Mouse (Mus musculus) layer of hippocampus, adult 2 months (tissue): ENCODE data around the gene Wnt6. TPM values are rescaled to one million over a fixed set of nuclear protein-coding genes. Genes with fewer than 3 reads are reported as not detected.

Experiments used
- DNase-seq, 2 experiments: peaks; one replicate each; pipeline ENCODE4 v3.0.0; 2022; ENCODE audit warnings: low spot score in 2 of 2
- H3K27ac ChIP-seq: fragments of 200-600 bp; 2 replicates; pipeline ENCODE4 v1.8.1; 2022
- H3K4me3 ChIP-seq: fragments of 200-600 bp; 2 replicates; pipeline ENCODE4 v1.8.1; 2022; ENCODE audit warnings: mild to moderate bottlenecking
- CTCF ChIP-seq: fragments of 200-600 bp; conservative IDR thresholded peaks from 2 replicates; pipeline ENCODE4 v1.8.1; 2022; ENCODE audit warnings: antibody characterized with exemption, mild to moderate bottlenecking, moderate library complexity
- total RNA-seq, 2 experiments: library from RNA; stranded (reverse); gene quantifications; 2 replicates each; pipeline ENCODE4 v1.2.3; 2021

Wnt6 gene
- total RNA-seq, 2 experiments from 2014 or later: 0.79 to 1.1 TPM

GRCm38 (mm10) chr1:74784041-74784759, 12.5 kb downstream of the Wnt6 start:
- TF ChIP-seq CTCF: peak; percentile 80
- Histone ChIP-seq H3K4me3 (peak overlapping the region; percentile 50), H3K27ac (no peak overlapping the region)
- DNase-seq: no peak

GRCm38 (mm10) chr1:74787846-74788245, 16.2 kb downstream of the Wnt6 start:
- peak; percentile 84 for TF ChIP-seq CTCF
- Histone ChIP-seq H3K27ac (no peak overlapping the region), H3K4me3 (no peak overlapping the region)
- peak; percentile 81 to 88 for DNase-seq

DNA sequence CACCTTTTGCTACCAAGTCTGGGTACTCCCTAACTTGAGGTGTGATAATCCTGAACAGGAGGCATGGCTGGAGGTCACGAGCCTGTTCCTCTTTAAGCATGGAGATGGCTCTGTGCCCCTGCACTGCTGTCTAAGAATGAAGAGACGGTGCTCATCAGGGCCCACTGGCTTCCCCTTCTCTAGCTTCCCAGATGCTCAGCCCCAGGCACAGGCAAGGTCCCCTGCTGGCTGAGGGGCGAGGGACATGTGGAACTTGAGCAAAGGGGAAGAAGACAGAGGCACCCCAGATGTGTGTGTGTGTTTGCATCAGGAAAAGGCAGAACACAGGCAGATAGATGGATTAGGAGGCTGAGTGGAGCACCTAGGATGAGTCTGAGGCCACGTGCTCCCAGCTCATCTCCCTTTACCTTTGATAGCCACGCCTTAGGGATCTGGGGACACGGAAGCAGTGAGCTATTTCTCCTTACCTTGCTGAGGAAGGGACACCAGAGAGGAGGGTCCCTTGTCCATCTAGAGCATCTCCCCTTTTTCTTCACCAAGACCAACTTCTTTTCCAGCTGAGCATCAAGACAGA, 17.0 kb downstream of the Wnt6 start:
- TF ChIP-seq CTCF: no peak
- H3K27ac ChIP-seq: no peak overlapping the region
- no peak for DNase-seq
- no peak overlapping the region for H3K4me3 ChIP-seq

GRCm38 (mm10) chr1:74790095-74790494, 18.4 kb downstream of the Wnt6 start:
- H3K27ac ChIP-seq: no peak overlapping the region
- no peak for TF ChIP-seq CTCF
- DNase-seq: no peak
- H3K4me3 ChIP-seq: no peak overlapping the region

- DNase-seq: no peak
- no peak within 1 kb of the TSS for H3K27ac ChIP-seq
- no peak for TF ChIP-seq CTCF
- H3K4me3 ChIP-seq: peak within 1 kb of the TSS; percentile 38
Observed at GRCm38 (mm10) chr1:74791249-74791648, 19.6 kb downstream of the Wnt6 start, which contains the start of gene Wnt10a. Gene Wnt10a, plus strand, starts transcription at chr1:74791516.

DNA sequence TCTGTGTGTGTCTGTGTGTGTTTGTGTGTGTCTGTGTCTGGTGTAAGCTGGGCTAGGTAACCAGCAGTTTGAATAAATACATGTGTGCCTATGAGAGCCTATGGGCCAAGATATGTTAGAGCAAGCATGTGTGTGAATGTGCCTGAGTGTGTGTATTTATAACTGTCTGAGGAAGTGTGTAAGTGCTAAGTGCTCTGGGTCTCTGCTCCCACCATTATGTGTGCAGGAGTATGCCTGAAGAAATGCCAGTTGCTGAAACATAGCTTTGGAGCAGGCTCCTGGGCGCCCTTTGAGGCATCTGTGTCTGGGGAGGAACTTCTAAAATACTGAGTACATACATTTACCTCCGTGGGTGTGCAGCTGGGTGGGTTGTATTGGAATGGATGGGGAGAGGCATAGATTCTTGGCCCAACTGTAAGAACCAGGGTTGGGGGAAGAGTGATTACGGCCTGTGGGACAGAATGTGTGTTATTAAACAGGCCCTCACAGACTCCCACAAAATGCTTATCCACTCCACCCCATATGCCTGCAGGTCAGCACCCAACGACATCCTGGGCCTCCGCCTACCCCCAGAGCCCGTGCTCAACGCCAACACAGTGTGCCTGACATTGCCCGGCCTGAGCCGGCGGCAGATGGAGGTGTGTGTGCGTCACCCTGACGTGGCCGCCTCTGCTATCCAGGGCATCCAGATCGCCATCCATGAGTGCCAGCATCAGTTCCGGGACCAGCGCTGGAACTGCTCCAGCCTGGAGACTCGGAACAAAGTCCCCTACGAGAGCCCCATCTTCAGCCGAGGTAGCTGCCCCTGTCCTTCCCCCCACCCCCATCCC, 21.4 kb downstream of the Wnt6 start:
- no peak overlapping the region for H3K4me3 ChIP-seq
- DNase-seq: no peak
- TF ChIP-seq CTCF: no peak
- H3K27ac ChIP-seq: no peak overlapping the region

DNA sequence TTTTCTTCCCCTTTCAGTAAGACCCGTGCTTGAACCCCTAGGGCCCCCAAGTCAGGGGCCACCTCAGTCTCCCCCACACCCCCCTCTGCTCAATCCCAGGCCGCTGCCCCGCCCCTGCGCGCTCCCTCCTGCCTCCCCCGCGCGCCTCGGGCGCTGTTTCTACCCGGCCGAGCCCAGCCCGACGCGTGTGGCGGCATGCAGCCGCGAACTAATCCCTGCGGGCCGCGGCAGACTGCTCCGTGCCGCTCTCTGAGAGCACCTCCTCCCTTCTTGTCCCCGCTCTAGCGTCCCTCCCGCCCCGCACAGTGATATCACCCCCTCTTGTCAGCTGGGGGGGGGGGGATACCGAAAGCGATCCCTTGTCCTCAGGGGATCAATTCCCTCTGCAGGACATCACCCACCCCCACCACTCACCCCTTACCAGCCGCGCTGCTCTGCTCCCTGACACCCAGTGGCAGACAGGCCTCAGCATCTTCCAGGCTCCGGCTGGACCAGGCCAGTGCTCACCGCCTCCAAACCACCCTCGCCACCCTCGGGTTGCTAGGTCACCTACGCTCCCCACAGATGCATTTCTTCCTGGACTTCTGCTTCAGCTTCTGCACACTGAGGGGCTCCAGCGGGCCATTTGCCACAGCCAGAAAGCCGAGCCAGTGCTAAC, 22.9 kb downstream of the Wnt6 start:
- H3K4me3 ChIP-seq: peak overlapping the region; percentile 22; the same call in 1 of the 2 replicates
- no peak for TF ChIP-seq CTCF
- no peak for DNase-seq
- no peak overlapping the region for H3K27ac ChIP-seq

GRCm38 (mm10) chr1:74795145-74795529, 23.4 kb downstream of the Wnt6 start:
- Histone ChIP-seq H3K27ac (no peak overlapping the region), H3K4me3 (no peak overlapping the region)
- DNase-seq: no peak
- TF ChIP-seq CTCF: no peak

DNA sequence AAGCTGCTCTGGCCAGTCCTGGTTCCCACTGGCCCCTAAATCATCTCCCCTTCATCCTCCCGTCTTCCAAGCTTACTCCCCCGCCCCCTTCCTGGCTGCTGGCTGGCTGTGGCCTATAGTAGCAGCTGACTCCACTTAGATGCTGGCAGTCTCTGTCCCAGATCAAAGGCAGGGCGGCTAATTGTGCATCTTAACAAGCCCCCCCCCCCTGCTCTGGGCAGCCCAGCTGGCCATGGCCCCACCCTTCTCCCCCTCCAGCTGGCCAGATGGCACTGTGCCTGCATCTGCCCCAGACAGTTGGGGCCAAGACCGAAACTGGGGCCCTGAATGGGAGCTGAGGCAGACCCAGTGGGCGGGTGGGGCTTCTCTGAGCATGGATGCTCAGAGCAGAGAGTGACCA, 25.8 kb downstream of the Wnt6 start:
- no peak for TF ChIP-seq CTCF
- no peak overlapping the region for H3K27ac ChIP-seq
- no peak overlapping the region for H3K4me3 ChIP-seq
- no peak for DNase-seq

DNA sequence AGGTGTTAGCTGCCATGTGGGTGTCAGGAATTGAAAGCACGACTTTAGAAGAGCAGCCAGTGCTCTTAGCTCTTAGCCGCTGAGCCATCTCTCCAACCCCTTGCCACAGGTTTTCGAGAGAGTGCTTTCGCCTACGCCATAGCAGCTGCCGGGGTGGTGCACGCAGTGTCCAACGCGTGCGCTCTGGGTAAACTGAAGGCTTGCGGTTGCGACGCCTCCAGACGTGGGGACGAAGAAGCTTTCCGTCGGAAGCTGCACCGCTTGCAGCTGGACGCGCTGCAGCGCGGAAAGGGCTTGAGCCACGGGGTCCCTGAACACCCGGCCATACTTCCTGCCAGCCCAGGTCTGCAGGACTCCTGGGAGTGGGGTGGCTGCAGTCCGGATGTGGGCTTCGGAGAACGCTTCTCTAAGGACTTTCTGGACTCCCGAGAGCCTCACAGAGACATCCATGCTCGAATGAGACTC, 28.8 kb downstream of the Wnt6 start:
- H3K4me3 ChIP-seq: peak overlapping the region; percentile 45
- DNase-seq: no peak
- H3K27ac ChIP-seq: peak overlapping the region; percentile 36; the same call in 1 of the 2 replicates

DNA sequence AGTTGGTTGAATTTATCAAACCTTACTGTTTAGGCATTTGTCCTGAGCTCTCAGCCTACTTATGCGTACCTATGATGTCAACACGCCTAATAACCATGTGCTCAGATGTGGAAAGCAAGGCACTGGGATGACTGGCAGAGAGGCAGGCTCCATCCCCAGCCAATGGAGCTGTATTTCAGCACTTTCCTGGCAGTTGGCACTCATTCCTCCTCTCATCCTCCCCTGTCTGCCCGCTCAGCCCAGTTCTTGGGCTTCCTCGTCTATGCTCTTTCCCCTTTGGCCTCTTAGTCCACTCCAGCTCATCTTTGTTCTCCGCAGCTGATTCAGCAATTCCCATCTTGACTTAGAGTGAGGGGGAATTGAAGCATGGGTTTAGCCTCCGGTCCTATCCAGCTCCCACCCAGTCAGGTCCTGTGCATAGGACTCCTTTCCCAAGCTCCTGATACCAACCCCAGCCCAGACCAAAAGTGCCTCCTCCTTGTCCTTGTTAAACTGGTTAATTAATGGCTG, 30.0 kb downstream of the Wnt6 start:
- TF ChIP-seq CTCF: no peak
- no peak for DNase-seq

More for the DNA sequence above, 28.8 kb downstream of the Wnt6 start:
- no peak for TF ChIP-seq CTCF

More for the DNA sequence above, 30.0 kb downstream of the Wnt6 start:
- no peak overlapping the region for H3K4me3 ChIP-seq
- no peak overlapping the region for H3K27ac ChIP-seq
